In the genomic region with DNA sequence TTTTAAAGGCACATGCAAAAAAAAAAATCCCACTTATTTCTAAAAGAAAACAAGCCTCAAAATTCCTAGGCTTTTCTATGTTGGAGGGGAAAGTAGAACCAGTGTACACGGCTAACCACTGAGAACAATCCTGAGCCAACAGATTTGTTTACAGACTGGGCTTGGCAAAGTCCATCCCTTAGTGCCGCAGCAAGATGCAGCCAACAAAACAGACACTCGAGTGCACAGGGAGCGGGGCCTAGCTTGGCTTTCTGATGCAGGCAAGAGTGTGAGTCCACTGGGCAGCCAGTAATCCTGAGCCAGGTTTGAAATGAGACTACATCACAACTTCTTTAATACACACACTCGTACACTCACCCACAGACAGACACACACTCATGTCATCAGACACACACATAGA, we compare ENCODE assay signal across 18 mouse cellular contexts.
DNase-seq lines count a peak whose midpoint lies in the region; ATAC-seq lines count a peak whose summit lies in the region.
"Had no signal": no experiment of that assay in that cellular context is flagged by ENCODE, and none has a peak within 500 bp of the region (broad histone marks: within the 10 kb centered on the region; RNA-seq: fewer than 3 reads in every experiment).

No protein-coding gene starts in this region.

- no peaks in the 10 kb centered on the region; the same call in 1 of the 2 replicates for H3K27me3 ChIP-seq in forebrain, embryonic 10.5 days (ENCODE audit: poor library complexity, severe bottlenecking)
- H3K27me3 ChIP-seq in forebrain, embryonic 15.5 days, result no peaks in the 10 kb centered on the region
- H3K27me3 ChIP-seq in liver, embryonic 16.5 days (ENCODE audit: control insufficient read depth, insufficient read depth, low read depth, low read length), result no peaks in the 10 kb centered on the region
- H3K27me3 ChIP-seq in liver, embryonic 12.5 days (replicated peaks), result no peaks in the 10 kb centered on the region
- H3K27me3 ChIP-seq: embryonic facial prominence, embryonic 12.5 days; kidney, embryonic 15.5 days; limb, embryonic 12.5 days; neural tube, embryonic 12.5 days had no signal

- no peaks in the 10 kb centered on the region for H3K36me3 ChIP-seq in forebrain, embryonic 10.5 days (replicated peaks)
- no peaks in the 10 kb centered on the region for H3K36me3 ChIP-seq in forebrain, embryonic 15.5 days
- H3K36me3 ChIP-seq in liver, embryonic 16.5 days (ENCODE audit: control insufficient read depth, insufficient read depth), result no peaks in the 10 kb centered on the region
- peaks cover 27% of the 10 kb centered on the region for H3K36me3 ChIP-seq in liver, embryonic 12.5 days
- H3K36me3 ChIP-seq: embryonic facial prominence, embryonic 12.5 days; heart, embryonic 10.5 days; kidney, embryonic 15.5 days; limb, embryonic 12.5 days; neural tube, embryonic 12.5 days had no signal

- H3K9me3 ChIP-seq in forebrain, embryonic 10.5 days, result no peaks in the 10 kb centered on the region
- no peaks in the 10 kb centered on the region for H3K9me3 ChIP-seq in forebrain, embryonic 15.5 days
- H3K9me3 ChIP-seq in liver, embryonic 16.5 days (replicated peaks; ENCODE audit: control insufficient read depth, low read length), result no peaks in the 10 kb centered on the region
- H3K9me3 ChIP-seq in liver, embryonic 12.5 days (replicated peaks), result no peaks in the 10 kb centered on the region
- H3K9me3 ChIP-seq: embryonic facial prominence, embryonic 12.5 days; heart, embryonic 10.5 days; kidney, embryonic 15.5 days; limb, embryonic 12.5 days; neural tube, embryonic 12.5 days had no signal

- peaks cover 49% of the 10 kb centered on the region for H3K4me1 ChIP-seq in forebrain, embryonic 10.5 days
- peaks cover 45% of the 10 kb centered on the region for H3K4me1 ChIP-seq in forebrain, embryonic 15.5 days
- H3K4me1 ChIP-seq in liver, embryonic 16.5 days (ENCODE audit: control insufficient read depth, low read depth, low read length), result peaks cover 4% of the 10 kb centered on the region
- peaks cover 33% of the 10 kb centered on the region; the same call in 1 of the 2 replicates for H3K4me1 ChIP-seq in liver, embryonic 12.5 days

- 89% methylated on average over 5 of the region's 5 CpGs for WGBS in forebrain, embryonic 10.5 days
- 51% methylated on average over 5 of the region's 5 CpGs for WGBS in forebrain, embryonic 15.5 days
- 74% methylated on average over 5 of the region's 5 CpGs for whole genome bisulfite sequencing in liver, embryonic 16.5 days (ENCODE audit: insufficient replicate concordance)
- WGBS in liver, embryonic 12.5 days (ENCODE audit: insufficient replicate concordance), result 75% methylated on average over 5 of the region's 5 CpGs

- H3K27ac ChIP-seq in forebrain, embryonic 10.5 days, result 0 out of 2 replicates have a peak overlapping the region, but pooled peaks have one; percentile 8
- no peak overlapping the region for H3K27ac ChIP-seq in forebrain, embryonic 15.5 days (replicated peaks)
- H3K27ac ChIP-seq in liver, embryonic 16.5 days (ENCODE audit: low read length), result no peak overlapping the region
- no peak overlapping the region for H3K27ac ChIP-seq in liver, embryonic 12.5 days
- H3K27ac ChIP-seq: embryonic facial prominence, embryonic 12.5 days; heart, embryonic 10.5 days; kidney, embryonic 15.5 days; limb, embryonic 12.5 days; macrophage; neural tube, embryonic 12.5 days had no signal

- H3K4me3 ChIP-seq in forebrain, embryonic 10.5 days, result no peak overlapping the region
- no peak overlapping the region for H3K4me3 ChIP-seq in forebrain, embryonic 15.5 days
- H3K4me3 ChIP-seq in liver, embryonic 16.5 days (ENCODE audit: low read depth, low read length), result no peak overlapping the region
- H3K4me3 ChIP-seq in liver, embryonic 12.5 days, result no peak overlapping the region
- H3K4me3 ChIP-seq: embryonic facial prominence, embryonic 12.5 days; heart, embryonic 10.5 days; kidney, embryonic 15.5 days; limb, embryonic 12.5 days; neural tube, embryonic 12.5 days had no signal

- no peak for DNase-seq in forebrain, embryonic 10.5 days (ENCODE audit: extremely low spot score, low spot score)
- DNase-seq in adipocyte (ENCODE audit: low spot score), result peak; percentile 84
- peak; percentile 70 to 82 for DNase-seq in cerebellum, postnatal 10 days
- no peak for DNase-seq in T-cell, adult 2 months (ENCODE audit: low spot score)
- no peak for DNase-seq in right cerebral cortex, adult 2 months (ENCODE audit: low spot score in 2 of 2)
- DNase-seq: adrenal gland, postnatal 14 days; thymus, postnatal 4 days had no signal

- no peak for ATAC-seq in forebrain, embryonic 15.5 days (replicated peaks)
- peak; percentile 58; the same call in 1 of the 2 replicates for ATAC-seq in liver, embryonic 16.5 days (ENCODE audit: low read depth)
- ATAC-seq in liver, embryonic 12.5 days, result no peak
- ATAC-seq: inflammation-experienced regulatory T-cells, adult 6 months; midbrain, embryonic 16.5 days had no signal

- H3K9ac ChIP-seq in forebrain, embryonic 15.5 days (replicated peaks), result no peak overlapping the region
- no peak overlapping the region for H3K9ac ChIP-seq in liver, embryonic 16.5 days (ENCODE audit: low read depth, low read length)
- no peak overlapping the region for H3K9ac ChIP-seq in liver, embryonic 12.5 days
- H3K9ac ChIP-seq: embryonic facial prominence, embryonic 12.5 days; kidney, embryonic 15.5 days; limb, embryonic 12.5 days; neural tube, embryonic 12.5 days had no signal

- no peak overlapping the region for H3K4me2 ChIP-seq in forebrain, embryonic 15.5 days (replicated peaks)
- H3K4me2 ChIP-seq in liver, embryonic 16.5 days (ENCODE audit: low read depth, low read length), result no peak overlapping the region
- H3K4me2 ChIP-seq in liver, embryonic 12.5 days, result no peak overlapping the region
- H3K4me2 ChIP-seq: embryonic facial prominence, embryonic 12.5 days; kidney, embryonic 15.5 days; limb, embryonic 12.5 days; neural tube, embryonic 12.5 days had no signal

Comparison
In these comparisons a context has a peak if more than half of its experiments do, and no peak if none do; other contexts are left out.
1. DNase-seq: peak in adipocyte (single experiment) and cerebellum, postnatal 10 days (2 of 2); none in forebrain, embryonic 10.5 days (single experiment), T-cell, adult 2 months (single experiment) and right cerebral cortex, adult 2 months (0 of 2).